Mouse (Mus musculus) erythroblast, embryonic 14.5 days (primary cell): ENCODE results near the gene Ppp1r16b.

Experiments used
- GATA1 ChIP-seq: IDR thresholded peaks from 2 replicates; pipeline ENCODE4 v1.6.1; 2012; ENCODE audit warnings: low read length, inconsistent platforms, mixed read lengths
- TAL1 ChIP-seq: IDR thresholded peaks from 3 replicates; pipeline ENCODE4 v1.6.1; 2012; ENCODE audit warnings: low read length, inconsistent platforms, mixed read lengths

DNA sequence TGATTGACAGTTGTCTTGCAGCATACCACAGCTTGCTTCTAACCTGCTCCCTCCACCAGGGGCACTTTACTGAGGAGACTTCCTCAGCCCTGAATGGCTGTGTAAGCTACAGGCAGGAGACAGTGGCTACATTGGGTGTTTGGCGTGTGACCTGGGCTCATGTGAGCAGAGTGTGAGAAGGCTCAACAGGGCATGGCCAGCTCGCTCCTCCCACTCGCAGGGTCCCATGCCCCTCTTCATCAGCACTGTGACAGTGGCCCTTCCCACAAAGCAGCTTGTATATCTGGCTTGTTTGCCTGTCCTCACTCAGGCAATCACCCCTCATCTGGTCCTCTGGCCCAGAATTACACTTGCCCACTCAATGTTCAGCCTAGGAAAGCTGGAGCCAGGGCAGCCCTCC lies 73.9 kb downstream of the Ppp1r16b start:
- TF ChIP-seq GATA1 = no peak
- no peak for TF ChIP-seq TAL1
